Mouse (Mus musculus): Measurements from ENCODE around the gene Slain1.

Gene Slain1

GRCm38 (mm10) chr14:103664391-103664790 lies 14.4 kb downstream of the Slain1 start:
- no peak for DNase-seq (ENCODE audit: extremely low read depth, low read depth, low spot score)

DNA sequence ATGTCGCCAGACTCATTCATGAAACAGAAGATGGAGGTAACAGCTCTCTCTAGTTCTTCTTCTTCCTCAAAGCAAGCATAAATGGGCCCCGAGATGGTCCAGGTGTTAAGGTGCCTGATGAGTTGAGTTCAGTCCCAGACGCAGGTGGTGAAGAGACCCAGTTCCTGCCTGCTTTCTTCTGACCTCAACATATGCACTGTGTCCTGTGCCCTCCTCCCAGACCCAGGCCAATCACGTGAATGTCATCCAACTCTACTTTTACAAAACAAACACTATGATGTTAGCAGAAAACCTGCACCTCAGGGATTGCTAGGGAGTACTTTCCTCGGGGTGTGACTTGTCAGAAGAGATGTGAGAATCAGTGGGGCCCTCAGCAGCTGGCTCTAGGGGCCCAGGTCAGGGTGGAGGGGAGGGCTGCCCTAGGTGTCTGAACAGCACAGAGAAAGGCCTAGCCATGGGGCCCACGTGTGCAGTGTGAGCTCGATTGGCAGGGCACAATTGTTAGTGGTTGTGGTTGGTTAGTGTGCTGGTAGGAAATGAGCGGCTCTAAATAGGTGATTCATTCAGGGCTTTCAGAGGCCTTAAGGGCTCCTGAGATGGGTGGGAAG lies 16.4 kb downstream of the Slain1 start:
- DNase-seq (ENCODE audit: extremely low read depth, low read depth, low spot score), result no peak

DNA sequence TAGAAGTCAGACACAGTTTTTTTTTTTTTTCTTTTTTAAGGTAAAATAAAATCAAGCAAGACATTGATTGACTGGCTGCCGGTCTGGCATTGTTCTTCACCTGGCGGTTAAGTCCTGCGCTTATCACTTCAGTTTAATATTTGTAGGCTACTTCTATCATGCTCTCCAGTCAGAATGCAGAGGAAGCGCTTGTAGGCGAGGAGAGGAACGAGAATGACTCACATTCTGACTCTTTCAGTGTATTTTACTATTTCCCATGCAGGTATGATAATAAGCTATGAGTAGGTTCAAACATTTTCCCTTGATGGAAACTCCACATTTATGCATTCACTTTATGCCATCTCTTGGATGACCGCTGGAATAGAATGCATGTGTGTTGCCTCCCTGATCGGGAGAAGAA lies 17.0 kb downstream of the Slain1 start:
- no peak for DNase-seq (ENCODE audit: extremely low read depth, low read depth, low spot score)

GRCm38 (mm10) chr14:103679395-103680217 lies 29.6 kb downstream of the Slain1 start:
- no peak for DNase-seq (ENCODE audit: extremely low read depth, low read depth, low spot score)

DNA sequence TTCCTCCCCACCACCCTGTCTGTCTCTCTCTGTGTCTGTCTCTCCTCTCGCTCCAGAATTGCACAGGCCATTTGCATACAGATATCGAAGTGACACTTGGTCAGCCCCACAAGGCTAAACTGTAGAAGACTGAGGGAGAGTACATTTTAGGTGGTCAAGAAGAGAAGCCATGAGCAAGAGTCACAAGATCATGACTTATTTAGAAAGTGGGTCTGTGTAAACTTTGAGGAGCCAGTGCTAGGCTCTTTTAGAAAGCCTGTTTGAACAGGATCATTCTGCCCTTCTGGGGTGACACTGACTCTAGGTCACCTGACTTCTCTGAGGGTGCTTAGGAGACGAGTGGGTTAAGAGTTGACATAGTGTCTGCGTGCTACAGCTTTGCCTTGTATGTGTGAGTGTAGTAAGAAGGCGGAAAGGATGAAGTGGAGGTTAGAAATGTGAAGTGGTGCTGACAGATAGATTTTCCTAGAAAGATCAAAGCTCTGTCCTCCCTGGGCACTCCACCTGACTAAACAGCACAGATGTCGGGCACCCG lies 30.3 kb downstream of the Slain1 start:
- DNase-seq (ENCODE audit: extremely low read depth, low read depth, low spot score), result no peak

DNA sequence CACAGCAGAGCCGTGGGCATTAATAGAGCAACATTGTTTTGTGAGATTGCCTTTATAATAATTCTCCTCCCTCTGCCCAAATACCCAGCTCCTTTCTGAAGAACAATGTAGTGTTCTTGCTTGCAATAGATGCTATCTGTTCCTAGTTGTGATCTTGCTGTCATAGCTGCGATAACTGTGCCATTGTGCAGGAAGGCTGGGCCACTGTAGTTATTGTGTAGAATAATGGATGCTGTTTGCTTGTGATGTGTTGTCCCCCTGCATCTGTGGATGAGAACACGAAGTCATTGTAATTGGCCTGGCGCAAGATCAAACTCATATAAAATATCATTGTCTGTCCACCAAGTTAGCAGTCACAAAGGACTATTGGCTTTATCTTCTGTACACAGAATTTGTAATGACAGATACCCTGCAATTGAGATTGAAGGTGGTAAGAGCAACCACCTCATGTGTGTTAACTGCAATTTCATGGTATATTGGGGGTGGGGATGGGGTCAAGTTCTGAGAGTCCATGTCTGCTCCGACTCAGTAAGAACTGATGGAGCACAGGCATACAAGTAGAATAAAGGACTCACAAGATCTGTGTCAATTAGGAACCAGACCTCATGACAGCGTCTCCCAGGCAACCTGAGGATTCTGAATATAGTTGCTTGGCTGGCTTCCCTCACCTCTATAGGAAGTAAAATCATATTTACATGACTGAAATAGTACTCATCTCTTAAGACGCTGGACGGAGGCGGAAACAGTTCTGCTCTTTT lies 32.8 kb downstream of the Slain1 start:
- DNase-seq (ENCODE audit: extremely low read depth, low read depth, low spot score), result no peak

GRCm38 (mm10) chr14:103686994-103687393 lies 37.0 kb downstream of the Slain1 start:
- no peak for DNase-seq (ENCODE audit: extremely low read depth, low read depth, low spot score)

GRCm38 (mm10) chr14:103694295-103694694 lies 44.3 kb downstream of the Slain1 start:
- DNase-seq (ENCODE audit: extremely low read depth, low read depth, low spot score), result no peak

- no peak for DNase-seq (ENCODE audit: extremely low read depth, low read depth, low spot score)
These were observed 45.6 kb downstream of the Slain1 start for GRCm38 (mm10) chr14:103695620-103696019.

DNA sequence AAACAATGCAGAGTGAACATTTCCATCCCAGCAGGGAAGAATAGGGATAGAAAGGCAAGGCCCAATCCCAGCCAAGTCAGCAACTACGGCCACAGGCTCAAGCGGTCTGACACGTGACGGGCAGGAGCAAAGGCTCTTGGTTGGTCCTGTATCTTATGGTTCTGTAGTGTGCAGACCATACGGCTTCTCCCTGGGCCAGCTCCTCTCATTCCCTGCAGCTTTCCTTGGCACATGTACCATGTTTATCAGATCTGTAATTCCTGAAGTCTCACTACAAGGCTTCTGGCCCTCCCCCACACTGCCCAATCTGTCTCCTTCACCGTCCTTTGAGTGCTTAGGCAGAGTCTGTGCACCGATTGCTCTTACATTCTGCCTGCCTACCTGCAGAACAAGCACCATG lies 47.1 kb downstream of the Slain1 start:
- no peak for DNase-seq (ENCODE audit: extremely low read depth, low read depth, low spot score)

- no peak for DNase-seq (ENCODE audit: extremely low read depth, low read depth, low spot score)
These were observed 49.3 kb downstream of the Slain1 start for GRCm38 (mm10) chr14:103699308-103699707.

GRCm38 (mm10) chr14:103702516-103702915 lies 52.5 kb downstream of the Slain1 start:
- DNase-seq (ENCODE audit: extremely low read depth, low read depth, low spot score), result no peak

GRCm38 (mm10) chr14:103704771-103705170 lies 54.7 kb downstream of the Slain1 start:
- no peak for DNase-seq (ENCODE audit: extremely low read depth, low read depth, low spot score)

DNA sequence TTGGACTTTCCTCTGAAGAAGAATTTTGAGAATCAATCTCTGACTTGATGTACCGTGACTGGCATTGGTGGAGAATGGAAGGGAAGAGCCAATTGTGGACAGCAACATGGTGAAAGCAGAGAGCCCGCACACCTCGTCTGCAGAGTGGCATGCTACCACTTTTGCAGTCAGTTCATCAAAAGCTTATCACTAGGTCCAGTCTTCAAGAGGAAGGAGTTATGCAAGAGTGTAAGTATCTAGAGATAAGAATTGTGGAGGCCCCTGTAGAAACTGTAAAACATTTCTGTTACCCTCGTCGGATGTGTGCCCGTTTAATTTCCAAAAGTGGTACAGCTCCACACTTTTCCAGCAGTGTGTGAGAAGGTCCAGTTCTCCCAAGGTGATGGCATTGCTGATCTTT lies 56.3 kb downstream of the Slain1 start:
- DNase-seq (ENCODE audit: extremely low read depth, low read depth, low spot score), result no peak

DNA sequence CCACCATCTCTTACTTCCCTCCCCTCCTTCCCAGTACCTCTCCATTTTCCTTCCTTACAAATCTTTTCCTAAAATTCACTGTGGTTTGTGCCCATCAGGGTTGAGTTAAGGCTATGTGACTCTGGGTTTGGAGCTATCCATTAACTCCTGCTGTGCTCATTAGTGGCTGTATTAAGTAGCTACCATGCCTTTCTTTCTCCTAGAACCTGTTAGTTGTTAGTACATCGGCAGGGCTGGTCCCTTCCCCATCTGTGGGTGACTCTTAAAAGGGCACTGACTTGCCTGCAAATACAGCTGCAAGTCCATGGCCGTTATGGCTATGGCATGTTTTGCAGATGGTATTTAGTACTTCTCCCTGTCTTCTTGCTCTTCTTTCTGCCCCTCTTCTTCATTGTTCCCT lies 58.6 kb downstream of the Slain1 start:
- no peak for DNase-seq (ENCODE audit: extremely low read depth, low read depth, low spot score)

- DNase-seq (ENCODE audit: extremely low read depth, low read depth, low spot score), result no peak
These were observed 59.2 kb downstream of the Slain1 start for GRCm38 (mm10) chr14:103709261-103709660.

- no peak for DNase-seq (ENCODE audit: extremely low read depth, low read depth, low spot score)
These were observed 63.0 kb downstream of the Slain1 start for GRCm38 (mm10) chr14:103712986-103713385.

GRCm38 (mm10) chr14:103717516-103717915 lies 67.5 kb downstream of the Slain1 start:
- no peak for DNase-seq (ENCODE audit: extremely low read depth, low read depth, low spot score)

DNA sequence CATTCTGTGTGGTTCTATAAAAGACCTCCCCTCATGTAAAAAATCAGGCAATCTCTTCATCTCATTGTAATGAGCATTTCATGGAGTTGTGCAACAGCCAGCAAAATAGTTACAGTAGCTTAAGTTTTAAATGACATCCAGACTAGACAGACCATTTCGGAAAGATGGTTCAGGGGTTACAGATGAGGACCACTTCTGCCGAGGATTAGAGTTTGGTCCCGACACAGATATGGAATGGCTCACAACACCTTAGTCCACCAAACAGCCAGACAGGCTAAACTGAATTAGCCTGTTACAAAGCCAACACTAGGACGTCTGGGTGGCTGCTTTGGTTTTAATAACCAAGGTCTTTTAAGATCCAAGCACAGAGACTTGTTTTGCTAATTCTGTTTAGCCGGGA lies 68.0 kb downstream of the Slain1 start:
- no peak for DNase-seq (ENCODE audit: extremely low read depth, low read depth, low spot score)

DNA sequence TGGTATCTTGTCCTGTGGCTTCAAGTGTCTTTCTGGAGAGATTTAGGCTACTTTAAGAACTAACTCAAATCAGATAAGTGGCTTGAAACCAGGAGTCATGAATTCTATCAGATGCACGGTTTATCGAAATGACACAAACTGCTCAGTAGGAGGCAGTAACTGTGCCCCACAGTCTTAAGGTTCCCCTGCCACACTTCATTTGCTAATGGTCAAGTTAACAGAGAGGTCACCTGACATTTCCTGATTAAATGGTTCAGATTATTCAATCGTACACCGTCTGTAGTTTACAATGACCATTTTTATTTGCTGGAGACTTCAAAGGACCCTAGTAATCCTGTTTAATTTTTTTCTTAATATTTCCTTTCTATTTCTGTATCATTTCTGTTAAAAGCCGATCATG lies 68.4 kb downstream of the Slain1 start:
- no peak for DNase-seq (ENCODE audit: extremely low read depth, low read depth, low spot score)

DNA sequence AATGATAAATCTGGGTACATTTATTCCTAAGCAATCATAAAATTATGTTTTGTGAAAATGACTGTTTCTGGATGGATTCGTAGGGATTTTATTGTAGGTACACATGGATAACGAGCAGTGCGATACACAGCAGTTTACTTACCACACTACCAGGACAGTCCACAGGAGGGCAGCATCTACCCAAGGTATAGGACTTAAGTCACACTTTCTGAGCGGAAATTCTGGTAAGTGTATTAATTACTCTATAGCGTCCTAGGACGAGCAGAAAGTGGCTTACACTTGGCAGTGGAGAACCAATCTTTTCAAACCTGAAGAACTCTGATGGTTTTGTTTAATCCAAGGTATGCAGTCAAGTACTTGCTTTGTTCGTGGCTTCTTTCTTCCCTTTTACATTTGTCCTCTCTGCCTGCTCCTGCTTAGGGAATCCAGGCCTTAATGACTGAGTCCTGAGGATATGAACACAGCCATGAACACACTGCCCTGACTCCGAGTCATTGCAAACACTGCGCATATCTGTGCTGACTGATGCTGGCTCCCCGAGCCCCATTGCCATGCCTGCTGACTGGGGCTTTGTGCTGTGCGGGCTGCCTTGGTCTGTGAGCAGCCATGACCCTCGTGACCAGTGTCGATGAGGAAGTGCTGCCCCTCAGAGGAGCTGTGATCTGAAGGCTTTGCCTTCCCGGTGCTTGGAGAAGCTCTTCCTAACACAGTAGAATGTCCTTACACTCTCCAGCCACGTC lies 69.0 kb downstream of the Slain1 start:
- DNase-seq (ENCODE audit: extremely low read depth, low read depth, low spot score), result peak; percentile 8
